Mouse (Mus musculus) CH12.LX (cell line): Measurements from ENCODE around the gene Cd69. TPM values are rescaled to one million over a fixed set of nuclear protein-coding genes. Genes with fewer than 3 reads are reported as not detected.

Experiments
- DNase-seq: peaks from one replicate; pipeline ENCODE4 v3.0.0-alpha.2; 2013; ENCODE audit errors: extremely low read depth
- H3K27ac ChIP-seq: 2 replicates; pipeline ENCODE4 v1.5.1; 2012; ENCODE audit warnings: low read depth, mild to moderate bottlenecking, control low read depth, moderate library complexity; ENCODE audit not compliant: insufficient read depth
- H3K27me3 ChIP-seq: replicated peaks from 2 replicates; pipeline ENCODE3; 2012; ENCODE audit warnings: inconsistent platforms
- H3K36me3 ChIP-seq, 2 experiments: replicated peaks in 1 of 2; 2 replicates each; pipeline versions ENCODE3 to v1.6.1; 2012; ENCODE audit warnings: inconsistent platforms in 1 of 2, low read length in 1 of 2, mild to moderate bottlenecking in 1 of 2, mixed read lengths in 1 of 2, moderate library complexity in 1 of 2; ENCODE audit not compliant: control insufficient read depth in 1 of 2, insufficient read depth in 1 of 2
- H3K4me1 ChIP-seq, 2 experiments: 2 replicates each; pipeline ENCODE4 v1.6.1; 2012; ENCODE audit warnings: inconsistent platforms in 1 of 2, moderate library complexity in 1 of 2; ENCODE audit not compliant: insufficient read depth in 2 of 2, control insufficient read depth in 1 of 2
- H3K4me2 ChIP-seq: 2 replicates; pipeline ENCODE4 v1.6.1; 2012; ENCODE audit warnings: low read depth, mild to moderate bottlenecking, control low read depth; ENCODE audit not compliant: poor library complexity, insufficient read depth, severe bottlenecking
- H3K4me3 ChIP-seq, 3 experiments: fragments of 150-350 bp in 1 of 3; sonication (generic) in 1 of 3; replicated peaks in 1 of 3; 2 replicates each; pipeline versions ENCODE3 to v1.5.1; 2011 to 2012; ENCODE audit warnings: low read depth in 2 of 3, low read length in 2 of 3, mild to moderate bottlenecking in 2 of 3, moderate library complexity in 2 of 3, control low read depth in 1 of 3, improper control_type of control experiment in 1 of 3, inconsistent platforms in 1 of 3, mixed read lengths in 1 of 3; ENCODE audit not compliant: poor library complexity in 1 of 3
- H3K79me2 ChIP-seq: replicated peaks from 2 replicates; pipeline ENCODE4 v1.6.1; 2012; ENCODE audit warnings: mild to moderate bottlenecking, moderate library complexity; ENCODE audit not compliant: control insufficient read depth, poor library complexity, insufficient read depth, severe bottlenecking; ENCODE audit errors: extremely low read depth
- H3K9ac ChIP-seq: 2 replicates; pipeline ENCODE4 v1.6.1; 2012; ENCODE audit warnings: low read depth, mild to moderate bottlenecking, control low read depth, moderate library complexity; ENCODE audit not compliant: insufficient read depth
- H3K9me3 ChIP-seq: replicated peaks from 2 replicates; pipeline ENCODE3; 2012; ENCODE audit warnings: low read length, inconsistent platforms, mixed read lengths
- BHLHE40 ChIP-seq: IDR thresholded peaks from 2 replicates; pipeline ENCODE4 v1.6.1; 2011; ENCODE audit warnings: mild to moderate bottlenecking, low read depth, low read length, improper control_type of control experiment
- CHD2 ChIP-seq: IDR thresholded peaks from 2 replicates; pipeline ENCODE4 v1.6.1; 2011; ENCODE audit warnings: low read length, improper control_type of control experiment
- CTCF ChIP-seq, 2 experiments: IDR thresholded peaks in 1 of 2; conservative IDR thresholded peaks in 1 of 2; 2 replicates each; pipeline ENCODE4 v1.5.1; 2011 to 2012; ENCODE audit warnings: low read depth in 2 of 2, low read length in 2 of 2, improper control_type of control experiment in 1 of 2, inconsistent platforms in 1 of 2, mild to moderate bottlenecking in 1 of 2, moderate library complexity in 1 of 2
- ELF1 ChIP-seq: IDR thresholded peaks from 2 replicates; pipeline ENCODE4 v1.6.1; 2014; ENCODE audit warnings: low read depth, mild to moderate bottlenecking, inconsistent platforms, low read length, improper control_type of control experiment
- EP300 ChIP-seq: IDR thresholded peaks from 2 replicates; pipeline ENCODE4 v1.6.1; 2011; ENCODE audit warnings: low read length, improper control_type of control experiment
- ETS1 ChIP-seq: conservative IDR thresholded peaks from 2 replicates; pipeline ENCODE4 v1.6.1; 2012; ENCODE audit warnings: low read depth, mild to moderate bottlenecking, inconsistent platforms, low read length, improper control_type of control experiment, moderate library complexity
- GABPA ChIP-seq: IDR thresholded peaks from 2 replicates; pipeline ENCODE4 v1.6.1; 2012; ENCODE audit warnings: low read depth, low read length, improper control_type of control experiment, inconsistent platforms; ENCODE audit not compliant: insufficient replicate concordance
- HCFC1 ChIP-seq: IDR thresholded peaks from 2 replicates; pipeline ENCODE4 v1.6.1; 2012; ENCODE audit warnings: low read depth, mild to moderate bottlenecking, inconsistent platforms, low read length, improper control_type of control experiment
- IRF4 ChIP-seq: IDR thresholded peaks from 2 replicates; pipeline ENCODE4 v1.6.1; 2014; ENCODE audit warnings: low read depth, mild to moderate bottlenecking, inconsistent platforms, low read length, improper control_type of control experiment
- JUN ChIP-seq: IDR thresholded peaks from 2 replicates; pipeline ENCODE4 v1.6.1; 2011; ENCODE audit warnings: low read depth, mild to moderate bottlenecking, low read length, improper control_type of control experiment, moderate library complexity; ENCODE audit not compliant: insufficient read depth
- KAT2A ChIP-seq: IDR thresholded peaks from 2 replicates; pipeline ENCODE4 v1.6.1; 2012; ENCODE audit warnings: low read length, improper control_type of control experiment, inconsistent platforms; ENCODE audit not compliant: insufficient replicate concordance
- MAFK ChIP-seq: IDR thresholded peaks from 2 replicates; pipeline ENCODE4 v1.6.1; 2011; ENCODE audit warnings: low read length, improper control_type of control experiment; ENCODE audit not compliant: insufficient replicate concordance
- MAX ChIP-seq: IDR thresholded peaks from 2 replicates; pipeline ENCODE4 v1.6.1; 2011; ENCODE audit warnings: low read length, improper control_type of control experiment
- MAZ ChIP-seq: IDR thresholded peaks from 2 replicates; pipeline ENCODE4 v1.6.1; 2012; ENCODE audit warnings: low read depth, mild to moderate bottlenecking, inconsistent platforms, low read length, improper control_type of control experiment, moderate library complexity
- MXI1 ChIP-seq: IDR thresholded peaks from 2 replicates; pipeline ENCODE4 v1.6.1; 2011; ENCODE audit warnings: mild to moderate bottlenecking, low read depth, low read length, improper control_type of control experiment
- MYC ChIP-seq: IDR thresholded peaks from 2 replicates; pipeline ENCODE4 v1.6.1; 2011; ENCODE audit warnings: low read depth, mild to moderate bottlenecking, improper control_type of control experiment, low read length
- NELFE ChIP-seq: IDR thresholded peaks from 2 replicates; pipeline ENCODE4 v1.6.1; 2011; ENCODE audit warnings: low read depth, low read length, improper control_type of control experiment
- PAX5 ChIP-seq: IDR thresholded peaks from 2 replicates; pipeline ENCODE4 v1.6.1; 2012; ENCODE audit warnings: low read length, inconsistent platforms, mixed read lengths
- POLR2A ChIP-seq: IDR thresholded peaks from 2 replicates; pipeline ENCODE4 v1.6.1; 2011; ENCODE audit warnings: low read depth, mild to moderate bottlenecking, improper control_type of control experiment, low read length
- POLR2AphosphoS2 ChIP-seq: IDR thresholded peaks from 2 replicates; pipeline ENCODE4 v1.6.1; 2011; ENCODE audit warnings: low read depth, low read length, improper control_type of control experiment
- RAD21 ChIP-seq: IDR thresholded peaks from 2 replicates; pipeline ENCODE4 v1.6.1; 2011; ENCODE audit warnings: low read depth, mild to moderate bottlenecking, low read length, improper control_type of control experiment, moderate library complexity
- RCOR1 ChIP-seq: conservative IDR thresholded peaks from 2 replicates; pipeline ENCODE4 v1.6.1; 2012; ENCODE audit warnings: low read depth, mild to moderate bottlenecking, inconsistent platforms, low read length, improper control_type of control experiment
- SIN3A ChIP-seq: IDR thresholded peaks from 2 replicates; pipeline ENCODE4 v1.6.1; 2012; ENCODE audit warnings: low read length, improper control_type of control experiment, inconsistent platforms
- SMC3 ChIP-seq: IDR thresholded peaks from 2 replicates; pipeline ENCODE4 v1.6.1; 2011; ENCODE audit warnings: low read depth, low read length, improper control_type of control experiment
- TBP ChIP-seq: conservative IDR thresholded peaks from 2 replicates; pipeline ENCODE4 v1.6.1; 2011; ENCODE audit warnings: low read depth, low read length, improper control_type of control experiment
- TCF12 ChIP-seq: IDR thresholded peaks from 2 replicates; pipeline ENCODE4 v1.6.1; 2014; ENCODE audit warnings: low read depth, mild to moderate bottlenecking, inconsistent platforms, low read length, improper control_type of control experiment
- UBTF ChIP-seq: IDR thresholded peaks from 2 replicates; pipeline ENCODE4 v1.6.1; 2012; ENCODE audit warnings: low read depth, mild to moderate bottlenecking, inconsistent platforms, low read length, improper control_type of control experiment, moderate library complexity
- USF2 ChIP-seq: conservative IDR thresholded peaks from 2 replicates; pipeline ENCODE4 v1.6.1; 2011; ENCODE audit warnings: low read depth, low read length, improper control_type of control experiment
- ZC3H11A ChIP-seq: IDR thresholded peaks from 2 replicates; pipeline ENCODE4 v1.6.1; 2012; ENCODE audit warnings: low read depth, mild to moderate bottlenecking, inconsistent platforms, low read length, improper control_type of control experiment
- ZKSCAN1 ChIP-seq: IDR thresholded peaks from 2 replicates; pipeline ENCODE4 v1.6.1; 2012; ENCODE audit warnings: low read depth, inconsistent platforms, low read length, improper control_type of control experiment, borderline replicate concordance
- ZMIZ1 ChIP-seq: IDR thresholded peaks from 2 replicates; pipeline ENCODE4 v1.6.1; 2012; ENCODE audit warnings: low read depth, mild to moderate bottlenecking, inconsistent platforms, low read length, improper control_type of control experiment
- ZNF384 ChIP-seq: IDR thresholded peaks from 2 replicates; pipeline ENCODE4 v1.6.1; 2012; ENCODE audit warnings: low read depth, low read length, improper control_type of control experiment, inconsistent platforms
- dilution Hi-C: fragments of 300-500 bp; cut with MboI; formaldehyde crosslinking; loops from 2 replicates; pipeline ENCODE4 v1.14.3; 2020; ENCODE audit warnings: low sequenced_read_pairs; ENCODE audit not compliant: extremely low pct_unique_long_range_greater_than_20kb, extremely low pct_ligation_motif_present
- in situ Hi-C: fragments of 300-500 bp; cut with MboI; formaldehyde crosslinking; loops from 3 replicates; pipeline ENCODE4 v1.14.3; 2019; ENCODE audit warnings: low sequenced_read_pairs, low pct_ligation_motif_present, low pct_unique_long_range_greater_than_20kb, mixed read lengths
- polyA plus RNA-seq: library from polyadenylated mRNA; unstranded; fragments of >175 nt; gene quantifications from 2 replicates; pipeline ENCODE4 v1.2.1, GENCODE M21; 2012; ENCODE audit warnings: low read depth; ENCODE audit not compliant: insufficient read length
- total RNA-seq, 2 experiments: library from RNA; depleted of rRNA; stranded (reverse); fragments of 300-350 nt in 1 of 2; fragments of >200 nt in 1 of 2; gene quantifications; 2 replicates each; pipeline ENCODE4 v1.2.3; 2012 to 2014

The Cd69 gene
- total and polyA plus RNA-seq, 3 experiments: 71.2 to 229 (median 132) TPM

DNA sequence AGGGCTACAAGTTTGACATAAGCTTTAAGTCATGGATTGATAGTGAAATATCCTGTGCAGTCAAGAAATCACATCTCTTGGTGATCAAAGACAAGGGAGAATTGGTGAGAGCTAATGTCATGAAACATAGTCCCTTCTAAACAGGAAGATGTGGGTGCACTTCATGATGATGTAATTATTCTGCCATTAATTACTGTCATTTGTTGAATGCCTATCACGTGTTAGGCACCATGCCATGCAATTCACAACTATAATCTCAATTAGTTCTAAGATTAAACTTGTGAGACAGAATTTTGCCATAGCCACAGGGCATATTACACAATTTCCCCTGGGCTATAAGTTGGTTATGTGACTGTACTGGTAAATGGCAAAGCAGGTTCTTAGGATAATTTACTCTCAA is 28.2 kb downstream of the Cd69 start:
- DNase-seq: no peak
- dilution Hi-C loops: no loop called here
- Histone ChIP-seq H3K36me3 (no peaks in the 10 kb centered on the region), H3K9ac (no peak overlapping the region), H3K4me3 (no peak overlapping the region), H3K27me3 (no peaks in the 10 kb centered on the region), H3K4me2 (no peak overlapping the region), H3K27ac (no peak overlapping the region), H3K4me1 (peaks cover 0 to 8% of the 10 kb centered on the region in 2 experiments; a peak in 1 of 4 replicates), H3K9me3 (no peaks in the 10 kb centered on the region), H3K79me2 (no peaks in the 10 kb centered on the region)
- in situ Hi-C loops: loop anchor here (10.0 kb wide), 2 partner anchors 172 to 272 kb away; no protein-coding TSS in a partner anchor
- no peak for TF ChIP-seq KAT2A
- TF ChIP-seq POLR2AphosphoS2: no peak
- no peak for TF ChIP-seq MAZ
- no peak for TF ChIP-seq IRF4
- no peak for TF ChIP-seq ELF1
- no peak for TF ChIP-seq MXI1
- no peak for TF ChIP-seq CHD2
- TF ChIP-seq USF2: no peak
- TF ChIP-seq ZC3H11A: no peak
- no peak for TF ChIP-seq RCOR1
- TF ChIP-seq ETS1: no peak
- TF ChIP-seq TCF12: no peak
- no peak for TF ChIP-seq UBTF

DNA sequence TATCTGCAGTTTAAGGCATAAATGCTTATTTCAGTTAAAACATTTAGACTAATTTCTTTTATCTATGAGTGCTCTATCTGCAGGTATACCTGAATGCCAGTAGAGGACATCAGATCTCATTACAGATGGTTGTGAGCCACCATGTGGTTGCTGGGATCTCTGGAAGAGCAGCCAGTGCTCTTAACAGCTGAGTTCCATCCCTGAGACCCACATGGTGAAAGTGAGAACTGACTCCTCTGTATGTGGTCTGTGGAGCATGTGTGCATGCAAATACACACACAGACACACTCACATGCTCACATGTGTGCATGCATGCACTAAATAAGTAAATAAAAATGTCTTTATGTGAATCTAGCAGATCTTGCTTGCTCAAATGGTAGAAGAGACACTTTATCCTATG is 29.4 kb downstream of the Cd69 start:
- H3K4me2 ChIP-seq: no peak overlapping the region
- no peaks in the 10 kb centered on the region for H3K36me3 ChIP-seq
- H3K27me3 ChIP-seq: no peaks in the 10 kb centered on the region
- H3K9ac ChIP-seq: no peak overlapping the region
- no peak for DNase-seq
- no peak overlapping the region for H3K27ac ChIP-seq
- TF ChIP-seq JUN: no peak
- TF ChIP-seq SIN3A: 0 out of 2 replicates have a peak, but pooled peaks have one; percentile 28
- TF ChIP-seq HCFC1: no peak
- TF ChIP-seq TCF12: no peak
- no peak for TF ChIP-seq POLR2A
- no peak for TF ChIP-seq MAFK
- TF ChIP-seq MXI1: peak; percentile 56
- no peak for TF ChIP-seq ZNF384
- no peak for TF ChIP-seq KAT2A
- TF ChIP-seq ETS1: peak; percentile 69
- peak; percentile 43; the same call in 1 of the 2 replicates for TF ChIP-seq SMC3
- TF ChIP-seq ZKSCAN1: no peak
- peak; percentile 29 for TF ChIP-seq RAD21
- TF ChIP-seq MYC: peak; percentile 78
- TF ChIP-seq POLR2AphosphoS2: no peak
- TF ChIP-seq TBP: no peak
- no peak for TF ChIP-seq PAX5
- no peak for TF ChIP-seq GABPA
- no peak for TF ChIP-seq ZMIZ1
- no peak for TF ChIP-seq CHD2
- peak; percentile 72 for TF ChIP-seq MAX
- peak; percentile 94 for TF ChIP-seq BHLHE40
- peak; percentile 16; the same call in 1 of the 2 replicates for TF ChIP-seq NELFE
- no peak for TF ChIP-seq MAZ
- TF ChIP-seq EP300: peak; percentile 32; the same call in 1 of the 2 replicates
- peak in 1 of 2 experiments; percentile 64; a peak in 2 of 4 replicates for TF ChIP-seq CTCF (conservative IDR thresholded peaks at IDR 0.05 in 1 of 2, IDR thresholded peaks at IDR 0.05 in 1 of 2; ENCODE audit: low read depth in 2 of 2, low read length in 2 of 2)
- peaks cover 0 to 15% of the 10 kb centered on the region in 2 experiments; a peak in 2 of 4 replicates for H3K4me1 ChIP-seq
- dilution Hi-C loops (no loop called here), in situ Hi-C loops (loop anchor here (10.0 kb wide), 2 partner anchors 171 to 271 kb away; no protein-coding TSS in a partner anchor)
- no peaks in the 10 kb centered on the region for H3K9me3 ChIP-seq
- H3K79me2 ChIP-seq: no peaks in the 10 kb centered on the region
- no peak overlapping the region for H3K4me3 ChIP-seq
